Mouse (Mus musculus) urinary bladder, postnatal 4 days (tissue): ENCODE results near the gene Ssc5d.

ENCODE experiments used
- DNase-seq, 2 experiments: peaks; one replicate each; pipeline ENCODE4 v3.0.0; 2021 to 2022; ENCODE audit warnings: low spot score in 2 of 2

Ssc5d gene

DNA sequence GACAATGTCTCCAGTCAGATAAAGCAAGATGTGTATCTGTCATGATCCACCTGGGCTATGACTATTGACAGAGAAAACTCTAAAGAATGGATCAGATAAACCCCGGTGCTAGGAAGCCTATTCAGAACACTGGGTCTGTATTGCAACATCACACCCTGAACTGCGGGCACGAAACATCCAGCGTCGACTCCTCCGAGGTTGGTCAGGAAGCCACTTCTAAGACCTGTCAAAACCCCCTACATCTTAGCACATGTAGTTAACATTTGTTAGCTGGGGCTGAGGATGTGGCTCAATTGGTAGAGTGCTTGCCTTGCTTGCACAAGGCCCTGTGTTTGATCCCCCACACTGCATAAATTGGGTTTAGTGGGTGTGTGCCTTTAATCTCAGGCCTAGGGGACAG is 22.8 kb downstream of the Ssc5d start:
- DNase-seq, result no peak

DNA sequence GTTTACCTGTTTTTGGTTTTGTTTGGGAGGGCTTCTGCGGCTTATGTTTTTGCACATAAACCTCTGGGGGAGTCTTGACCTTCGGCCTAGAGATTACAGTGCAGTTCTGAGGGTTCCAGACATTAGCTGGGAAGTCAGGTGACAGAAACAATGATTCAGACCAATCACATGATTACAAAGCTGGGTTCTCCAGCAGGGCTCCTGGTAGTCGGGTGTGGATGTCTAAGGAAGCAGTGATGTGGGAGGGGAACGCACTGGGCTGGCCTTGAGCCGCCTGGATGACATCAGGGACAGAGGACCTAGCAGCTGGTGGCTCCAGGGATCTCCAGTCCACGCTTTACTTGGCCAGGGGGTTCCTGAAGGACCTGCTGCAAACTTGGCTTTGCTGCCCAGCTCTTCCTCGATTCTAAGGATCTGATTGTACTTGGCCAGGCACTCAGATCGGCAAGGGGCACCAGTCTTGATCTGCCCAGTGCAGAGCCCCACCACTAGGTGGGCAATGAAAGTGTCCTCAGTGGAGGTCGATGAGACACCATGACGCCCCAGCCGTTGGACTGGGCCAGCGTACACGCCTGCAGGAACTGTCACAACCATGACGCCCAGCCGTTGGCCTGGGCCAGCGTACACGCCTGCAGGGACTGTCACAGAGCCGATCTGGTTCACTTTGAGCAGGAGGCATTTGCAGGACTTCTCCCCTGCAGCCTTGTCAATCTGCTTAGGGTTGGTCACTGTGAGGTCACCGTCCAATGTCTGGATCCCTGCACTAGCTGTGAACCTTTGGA is 25.2 kb downstream of the Ssc5d start:
- no peak for DNase-seq

GRCm38 (mm10) chr7:4953815-4954445 is 28.3 kb downstream of the Ssc5d start:
- no peak for DNase-seq

DNA sequence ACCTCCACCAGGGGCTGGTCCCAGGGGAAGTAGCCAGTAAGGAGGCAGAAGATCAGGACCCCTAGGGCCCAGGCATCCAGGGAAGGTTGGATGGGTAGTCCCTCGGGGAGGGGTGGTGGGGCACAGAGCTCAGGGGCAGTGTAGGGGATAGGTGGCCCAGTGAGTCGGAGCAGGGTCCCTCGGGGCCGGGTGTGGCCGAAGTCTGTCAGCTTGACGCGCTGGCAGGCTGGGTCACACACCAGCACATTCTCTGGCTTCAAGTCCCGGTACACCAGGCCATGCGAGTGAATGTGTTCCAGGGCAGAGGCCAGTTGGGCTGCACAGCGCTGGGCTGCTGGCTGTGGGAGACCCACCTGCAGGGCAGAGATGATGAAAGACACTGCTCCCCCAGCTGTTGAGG is 31.8 kb downstream of the Ssc5d start:
- no peak for DNase-seq

DNA sequence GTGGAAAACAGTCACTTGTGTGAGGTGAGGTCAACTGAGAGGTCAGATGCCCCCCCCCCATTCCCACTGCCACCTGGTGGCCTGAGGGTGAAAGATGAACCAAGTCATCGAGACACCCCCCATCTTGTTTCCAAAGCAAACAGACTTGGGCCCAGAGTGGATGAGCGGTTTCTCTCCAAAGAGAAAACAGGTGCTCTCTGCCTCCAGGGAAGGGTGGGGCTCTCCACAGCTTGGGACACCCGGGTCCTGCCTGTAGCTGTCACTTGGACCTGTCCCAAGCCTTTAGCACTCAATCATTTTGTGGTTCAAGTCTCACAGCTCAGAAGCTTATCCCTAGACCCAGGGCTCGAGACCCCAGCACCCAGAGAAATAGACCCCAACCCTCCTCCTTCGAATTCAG is 37.9 kb downstream of the Ssc5d start:
- DNase-seq, result no peak

- DNase-seq, result peak; percentile 78 to 85
These were observed 38.7 kb downstream of the Ssc5d start, which contains the start of gene Sbk2 for GRCm38 (mm10) chr7:4964272-4964671. Gene Sbk2 (minus strand): TSS chr7:4964406.

DNA sequence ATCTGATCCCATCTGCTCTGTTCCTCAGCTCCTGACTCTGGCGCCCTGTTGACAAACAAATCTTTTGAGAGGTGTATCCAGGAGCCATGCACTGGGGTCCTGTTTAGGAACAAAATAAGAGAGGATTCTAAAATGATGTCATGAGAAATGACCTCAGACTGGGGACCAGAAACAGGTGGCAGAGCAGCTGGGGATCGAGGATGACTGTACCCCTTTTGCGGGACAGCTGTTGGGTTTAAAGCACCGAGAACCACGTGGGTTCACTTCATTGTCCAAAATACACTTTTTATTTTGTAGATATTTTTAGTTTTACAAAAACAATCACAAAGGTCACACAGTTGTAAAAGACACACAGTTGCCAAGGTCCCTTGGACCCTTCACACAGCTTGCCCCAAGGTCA is 39.4 kb downstream of the Ssc5d start:
- no peak for DNase-seq

DNA sequence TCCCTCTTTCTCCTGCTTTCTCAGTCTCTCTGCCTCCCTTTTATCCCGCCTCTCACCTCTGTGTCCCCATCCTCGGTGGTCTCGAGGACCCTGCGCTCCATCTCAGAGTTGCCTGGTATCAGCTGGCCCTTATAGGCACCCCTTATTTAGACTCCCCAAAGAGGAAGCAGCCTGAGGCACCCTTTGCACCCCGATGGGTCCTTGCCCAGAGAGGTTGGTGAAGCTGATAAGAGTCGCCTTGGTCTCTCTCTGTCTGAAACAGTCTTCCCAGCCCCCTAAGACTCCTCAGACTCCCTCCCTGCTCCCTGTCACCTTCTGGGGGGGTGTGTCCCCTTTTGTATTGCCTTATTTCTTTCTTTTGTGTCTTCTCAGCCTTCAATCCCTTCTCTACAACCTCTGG is 45.5 kb downstream of the Ssc5d start, which contains the start of gene Sbk3:
Gene Sbk3, minus strand, starts transcription at position 101 of the 400 bp plus-strand sequence.
- no peak for DNase-seq

- no peak for DNase-seq
These were observed 46.1 kb downstream of the Ssc5d start for GRCm38 (mm10) chr7:4971710-4972109.

- DNase-seq, result no peak
These were observed 46.9 kb downstream of the Ssc5d start for GRCm38 (mm10) chr7:4972321-4973047.

DNA sequence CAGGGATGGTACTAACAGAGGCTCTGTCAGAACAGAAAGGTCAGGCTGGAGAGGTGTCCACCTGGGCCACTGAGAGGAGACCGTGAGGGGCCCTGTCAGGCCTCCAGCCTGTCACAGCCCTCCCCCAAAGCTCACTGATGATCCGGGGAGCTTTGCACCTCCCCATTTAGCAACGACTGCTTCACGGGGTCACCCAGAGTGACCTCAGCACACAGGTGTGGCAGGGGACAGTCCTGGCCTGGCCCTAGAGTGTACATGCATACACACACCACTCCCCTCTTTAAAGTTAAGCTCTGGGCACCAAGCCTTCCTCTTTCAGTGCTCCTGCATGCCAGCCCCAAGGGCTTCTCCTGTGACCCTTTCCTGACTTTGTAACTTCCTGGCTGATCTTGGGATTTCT is 49.9 kb downstream of the Ssc5d start:
- DNase-seq, result no peak

DNA sequence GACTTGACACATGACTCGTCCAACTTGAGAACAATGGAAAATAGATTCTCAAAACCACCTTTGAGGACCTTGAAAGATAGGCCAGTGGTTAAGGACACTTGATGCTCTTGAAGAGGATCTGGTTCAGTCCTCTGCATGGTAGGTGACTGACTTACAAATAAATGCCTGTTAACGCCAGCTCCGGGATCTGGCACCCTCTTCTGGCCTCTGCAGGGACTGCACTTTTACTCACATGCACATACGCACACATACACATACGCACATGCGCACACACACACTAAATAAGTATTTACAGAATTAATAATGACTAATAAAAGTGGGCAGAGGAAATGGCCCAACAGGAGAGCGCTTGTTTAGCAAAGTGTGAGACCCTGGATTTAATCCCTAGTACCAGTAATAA is 51.2 kb downstream of the Ssc5d start:
- no peak for DNase-seq

DNA sequence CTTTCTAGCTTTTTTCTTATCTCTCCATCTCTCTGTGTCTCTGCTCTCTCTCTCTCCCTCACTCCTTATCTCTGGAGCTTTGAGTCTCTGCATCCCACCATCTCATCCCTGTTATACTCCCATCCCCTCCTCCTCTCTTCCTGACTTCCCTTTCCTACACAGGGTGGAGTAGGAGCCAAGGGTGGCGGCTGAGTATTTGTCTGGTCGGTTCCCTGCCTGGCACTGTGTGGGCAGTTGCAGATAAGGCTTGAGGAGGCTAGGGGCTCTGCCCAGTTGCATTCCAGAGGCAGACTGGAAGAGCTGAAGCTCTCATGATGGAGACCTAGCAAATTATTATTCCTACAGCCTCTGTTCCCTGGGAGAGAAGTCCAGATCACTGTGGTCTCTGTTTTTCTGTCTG is 62.7 kb downstream of the Ssc5d start:
- DNase-seq, result no peak

- no peak for DNase-seq
These were observed 67.9 kb downstream of the Ssc5d start for GRCm38 (mm10) chr7:4993347-4993998.

DNA sequence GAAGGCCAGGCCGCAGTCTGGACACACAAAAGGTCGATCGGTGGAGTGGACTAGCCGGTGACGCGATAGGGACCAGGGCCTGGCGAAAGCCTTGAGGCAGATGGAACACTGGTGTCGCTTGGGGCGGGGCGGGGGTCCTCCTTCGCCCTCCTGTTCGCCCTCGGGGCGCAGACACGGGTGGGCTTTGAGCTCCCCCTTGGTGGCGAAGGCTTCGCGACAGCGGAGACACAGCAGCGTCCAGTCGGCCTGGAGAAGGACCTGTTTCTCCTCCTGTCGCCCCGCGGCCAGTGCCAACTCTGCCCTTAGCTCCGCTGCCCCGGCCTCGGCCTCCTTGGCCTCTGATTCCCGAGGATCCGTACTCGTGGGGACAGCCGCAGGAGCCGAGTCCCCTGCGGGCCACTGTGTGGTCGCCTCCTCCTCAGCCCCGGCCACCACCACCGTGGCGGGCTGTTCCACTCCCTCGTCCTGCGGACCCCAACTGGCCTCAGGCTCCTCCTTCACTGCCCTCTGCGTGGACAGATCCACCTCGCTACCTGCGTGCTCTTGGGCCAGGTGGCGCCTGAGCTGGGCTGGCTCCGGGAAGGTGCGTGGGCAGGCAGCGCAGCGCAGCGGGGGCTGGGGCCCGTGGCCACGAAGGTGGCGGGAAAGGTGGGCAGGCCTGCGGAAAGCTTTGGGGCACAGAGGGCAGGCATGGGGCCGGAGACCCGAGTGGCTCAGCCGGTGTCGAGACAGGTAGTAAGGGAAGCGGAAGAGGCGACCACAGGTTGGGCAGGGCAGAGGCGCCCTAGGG is 68.6 kb downstream of the Ssc5d start:
- DNase-seq, result no peak
